Mouse (Mus musculus) kidney, postnatal 0 days (tissue): ENCODE results near the gene Rbm33. TPM values are rescaled to one million over a fixed set of nuclear protein-coding genes. Genes with fewer than 3 reads are reported as not detected.

Experiments
- ATAC-seq: fragments of 200-750 bp; cut with Nextera tagmentation; replicated peaks from 2 replicates; pipeline ENCODE4 v1.8.0; 2017; ENCODE audit warnings: low read depth, moderate number of reproducible peaks, moderate TSS enrichment, moderate library complexity; ENCODE audit not compliant: low FRiP score
- DNase-seq: peaks from one replicate; pipeline ENCODE4 v3.0.0-alpha.2; 2016; ENCODE audit warnings: low spot score
- H3K27ac ChIP-seq: fragments of 300-500 bp; sonication (generic); 2 replicates; pipeline ENCODE4 v1.5.1; 2014; ENCODE audit warnings: mild to moderate bottlenecking
- H3K27me3 ChIP-seq: fragments of 300-500 bp; sonication (generic); 2 replicates; pipeline ENCODE4 v1.6.1; 2014; ENCODE audit warnings: low read length, mixed read lengths; ENCODE audit not compliant: insufficient read depth
- H3K36me3 ChIP-seq: fragments of 300-500 bp; sonication (generic); 2 replicates; pipeline ENCODE4 v1.6.1; 2014; ENCODE audit warnings: low read length, mixed read lengths; ENCODE audit not compliant: insufficient read depth
- H3K4me1 ChIP-seq: fragments of 300-500 bp; sonication (generic); replicated peaks from 2 replicates; pipeline ENCODE4 v1.6.1; 2014; ENCODE audit warnings: antibody characterized with exemption, low read length, mixed read lengths; ENCODE audit not compliant: insufficient read depth
- H3K4me2 ChIP-seq: fragments of 300-500 bp; sonication (generic); 2 replicates; pipeline ENCODE4 v1.6.1; 2014; ENCODE audit warnings: mild to moderate bottlenecking, low read length, moderate library complexity, mixed read lengths
- H3K4me3 ChIP-seq: fragments of 300-500 bp; sonication (generic); replicated peaks from 2 replicates; pipeline ENCODE4 v1.5.1; 2014; ENCODE audit warnings: low read depth, low read length
- H3K9ac ChIP-seq: fragments of 300-500 bp; sonication (generic); 2 replicates; pipeline ENCODE4 v1.6.1; 2014; ENCODE audit warnings: low read depth, low read length
- H3K9me3 ChIP-seq: fragments of 300-500 bp; sonication (generic); replicated peaks from 2 replicates; pipeline ENCODE4 v1.6.1; 2016; ENCODE audit warnings: low read length, inconsistent platforms, mixed read lengths
- CTCF ChIP-seq: IDR thresholded peaks from 2 replicates; pipeline ENCODE4 v1.5.1; 2016; ENCODE audit warnings: antibody characterized with exemption, low read depth, mild to moderate bottlenecking, moderate library complexity
- WGBS: fragments of 180-500 bp; shearing (Covaris S2); extraction: QIAGEN DNeasy Blood & Tissue Kit; methylation state at CpG from one replicate; pipeline ENCODE4 v1.1.7; 2014; 5-methylcytosine and 5-hydroxymethylcytosine counted together
- polyA plus RNA-seq: library from polyadenylated mRNA; unstranded; fragments of >200 nt; fragmentation: Nextera tagmentation; extraction: Ambion mirVana; gene quantifications from 2 replicates; pipeline ENCODE4 v1.2.1, GENCODE M21; 2015

The Rbm33 gene
- polyA plus RNA-seq, 1 experiment from 2014 or later = 8.1 TPM

GRCm38 (mm10) chr5:28351857-28352513 is 35.1 kb downstream of the Rbm33 start:
- Histone ChIP-seq H3K4me2 (no peak overlapping the region), H3K9me3 (no peaks in the 10 kb centered on the region; the same call in 1 of the 2 replicates), H3K4me3 (no peak overlapping the region), H3K27ac (no peak overlapping the region), H3K36me3 (peaks cover 16% of the 10 kb centered on the region), H3K4me1 (no peaks in the 10 kb centered on the region), H3K27me3 (no peaks in the 10 kb centered on the region), H3K9ac (no peak overlapping the region)
- DNase-seq = peak; percentile 66
- no peak for ATAC-seq
- no peak for TF ChIP-seq CTCF

GRCm38 (mm10) chr5:28355614-28356013 is 38.7 kb downstream of the Rbm33 start:
- Histone ChIP-seq H3K27ac (no peak overlapping the region), H3K4me1 (no peaks in the 10 kb centered on the region), H3K9me3 (no peaks in the 10 kb centered on the region), H3K9ac (no peak overlapping the region), H3K4me3 (no peak overlapping the region), H3K4me2 (no peak overlapping the region), H3K27me3 (no peaks in the 10 kb centered on the region), H3K36me3 (peaks cover 42% of the 10 kb centered on the region)
- ATAC-seq (no peak), DNase-seq (no peak)
- TF ChIP-seq CTCF = no peak

GRCm38 (mm10) chr5:28360745-28361144 is 43.8 kb downstream of the Rbm33 start:
- Histone ChIP-seq H3K4me1 (no peaks in the 10 kb centered on the region), H3K27ac (no peak overlapping the region), H3K4me3 (no peak overlapping the region), H3K36me3 (peaks cover 66% of the 10 kb centered on the region), H3K9me3 (no peaks in the 10 kb centered on the region), H3K9ac (no peak overlapping the region), H3K27me3 (no peaks in the 10 kb centered on the region), H3K4me2 (no peak overlapping the region)
- WGBS = 91% methylated on average over 2 of the region's 2 CpGs
- TF ChIP-seq CTCF = no peak
- DNase-seq = no peak
- ATAC-seq = no peak

GRCm38 (mm10) chr5:28368056-28368455 is 51.1 kb downstream of the Rbm33 start:
- 42% methylated on average over 2 of the region's 2 CpGs for WGBS
- no peak overlapping the region for H3K9ac ChIP-seq
- no peaks in the 10 kb centered on the region for H3K27me3 ChIP-seq
- H3K9me3 ChIP-seq = no peaks in the 10 kb centered on the region
- TF ChIP-seq CTCF = no peak
- no peaks in the 10 kb centered on the region for H3K4me1 ChIP-seq
- no peak for ATAC-seq
- peaks cover 50% of the 10 kb centered on the region for H3K36me3 ChIP-seq
- no peak overlapping the region for H3K4me3 ChIP-seq
- H3K27ac ChIP-seq = no peak overlapping the region
- DNase-seq = no peak
- no peak overlapping the region for H3K4me2 ChIP-seq

- H3K9me3 ChIP-seq = no peaks in the 10 kb centered on the region
- H3K36me3 ChIP-seq = peaks cover 28% of the 10 kb centered on the region
- no peak for ATAC-seq
- TF ChIP-seq CTCF = no peak
- H3K4me2 ChIP-seq = no peak overlapping the region
- H3K4me3 ChIP-seq = no peak overlapping the region
- H3K4me1 ChIP-seq = no peaks in the 10 kb centered on the region
- H3K9ac ChIP-seq = no peak overlapping the region
- DNase-seq = no peak
- no peaks in the 10 kb centered on the region for H3K27me3 ChIP-seq
- no peak overlapping the region for H3K27ac ChIP-seq
These were observed 53.9 kb downstream of the Rbm33 start for GRCm38 (mm10) chr5:28370836-28371235.

- DNase-seq (no peak), ATAC-seq (no peak)
- H3K36me3 ChIP-seq = peaks cover 15% of the 10 kb centered on the region
- H3K4me3 ChIP-seq = no peak overlapping the region
- H3K9me3 ChIP-seq = no peaks in the 10 kb centered on the region
- TF ChIP-seq CTCF = no peak
- H3K4me1 ChIP-seq = no peaks in the 10 kb centered on the region
- H3K27ac ChIP-seq = no peak overlapping the region
- WGBS = 97% methylated on average over 1 of the region's 1 CpGs
- no peak overlapping the region for H3K9ac ChIP-seq
- H3K27me3 ChIP-seq = no peaks in the 10 kb centered on the region
- H3K4me2 ChIP-seq = no peak overlapping the region
These were observed 55.3 kb downstream of the Rbm33 start for GRCm38 (mm10) chr5:28372172-28372664.
